Mouse (Mus musculus): Measurements from ENCODE around the gene Arhgef25.

GRCm38 (mm10) chr10:127183759-127184158 is 6.1 kb downstream of the Arhgef25 start:
- no peak for TF ChIP-seq CTCF (IDR thresholded peaks at IDR 0.05; ENCODE audit: control insufficient read depth, insufficient read depth, insufficient read length)
- no peak for TF ChIP-seq USF1 (IDR thresholded peaks at IDR 0.05; ENCODE audit: low read depth)
- TF ChIP-seq MAX (IDR thresholded peaks at IDR 0.05), result no peak
- no peak for TF ChIP-seq CEBPB (IDR thresholded peaks at IDR 0.05; ENCODE audit: low read depth)
